Mouse (Mus musculus) T-cell, adult 2 months (primary cell): Measurements from ENCODE around the gene B4galt4.
"Not testable (repeated sequence)": the region's sequence is repeated elsewhere in the genome, so short reads cannot be mapped to it uniquely, and the experiment has no call there.

Experiments used
- DNase-seq: peaks from one replicate; pipeline ENCODE4 v3.0.0; 2022; ENCODE audit warnings: low spot score

The B4galt4 gene

GRCm38 (mm10) chr16:38769529-38769928 lies 27.5 kb downstream of the B4galt4 start:
- no peak for DNase-seq

DNA sequence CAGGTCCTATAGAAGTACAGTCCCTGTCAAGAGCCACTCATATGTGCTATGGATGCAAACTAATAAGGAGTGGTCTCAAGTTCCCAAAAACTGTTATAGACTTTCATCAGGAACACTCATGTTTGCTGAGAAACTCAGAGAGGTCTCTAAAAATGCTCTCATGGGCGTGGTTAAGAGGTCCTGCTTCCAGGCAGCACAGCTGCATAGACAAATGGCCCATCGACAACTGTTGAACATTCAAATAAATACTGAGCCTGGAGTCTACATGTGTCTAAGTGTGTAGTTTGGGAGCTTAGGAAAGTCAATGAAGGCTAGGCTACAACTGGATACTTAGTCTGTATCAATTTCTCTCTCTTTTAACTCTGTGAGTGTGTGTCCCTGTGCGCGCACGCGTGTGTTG lies 29.1 kb downstream of the B4galt4 start:
- DNase-seq: no peak

DNA sequence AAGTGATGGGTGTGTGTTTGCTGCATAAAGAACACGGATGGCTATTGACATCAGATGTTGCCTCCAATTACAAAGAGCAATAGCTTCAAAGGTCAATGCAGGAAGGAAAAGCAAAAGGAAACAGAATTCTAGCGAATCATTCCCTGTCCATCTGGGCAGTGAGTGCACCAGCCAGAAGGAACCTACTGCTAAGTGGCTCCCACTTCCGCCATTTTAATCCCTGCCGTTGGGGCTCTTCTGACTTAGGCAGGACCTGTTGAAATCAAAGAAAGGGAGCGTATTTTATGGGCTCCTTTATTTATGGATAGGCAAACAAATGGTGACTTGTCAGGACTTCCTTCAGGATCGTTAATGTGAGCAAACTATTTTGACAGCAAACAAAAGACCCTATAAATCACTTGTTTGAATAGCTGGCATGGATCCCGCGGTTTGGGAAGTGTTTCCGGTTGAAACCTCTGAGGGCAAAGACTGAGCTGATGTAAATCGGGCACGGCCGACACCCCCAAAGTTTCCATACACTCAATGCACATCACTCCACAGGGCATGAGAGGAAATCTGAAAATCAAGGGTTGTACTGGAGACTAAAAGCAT lies 30.9 kb downstream of the B4galt4 start:
- no peak for DNase-seq

GRCm38 (mm10) chr16:38774964-38775746 lies 33.1 kb downstream of the B4galt4 start:
- DNase-seq: no peak

GRCm38 (mm10) chr16:38776342-38776741 lies 34.3 kb downstream of the B4galt4 start:
- no peak for DNase-seq

- no peak for DNase-seq
Observed at GRCm38 (mm10) chr16:38780960-38781572, 39.0 kb downstream of the B4galt4 start.

GRCm38 (mm10) chr16:38781946-38782345 lies 39.9 kb downstream of the B4galt4 start:
- no peak for DNase-seq

- no peak for DNase-seq
Observed at GRCm38 (mm10) chr16:38782524-38783067, 40.5 kb downstream of the B4galt4 start.

DNA sequence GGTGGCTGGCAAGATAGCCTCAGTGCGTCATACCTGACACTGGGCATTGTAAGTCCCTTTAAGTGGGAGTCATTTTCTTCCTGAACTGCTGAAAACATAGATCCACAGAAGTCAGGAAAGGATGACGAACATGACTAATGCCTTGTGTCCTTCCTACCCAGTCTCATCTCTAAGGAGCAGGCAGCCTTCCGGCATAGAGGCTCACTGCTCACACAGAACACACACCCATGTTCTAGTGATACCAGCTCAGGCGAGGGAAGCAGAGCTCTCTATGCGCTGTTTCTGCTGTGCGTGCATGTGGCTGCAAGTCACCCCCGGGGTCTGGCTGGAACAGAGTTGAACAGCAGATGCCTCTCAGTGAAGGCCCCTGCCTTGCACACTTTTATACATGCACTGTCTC lies 43.2 kb downstream of the B4galt4 start:
- DNase-seq: no peak

- DNase-seq: no peak
Observed at GRCm38 (mm10) chr16:38789016-38789415, 47.0 kb downstream of the B4galt4 start.

GRCm38 (mm10) chr16:38789966-38790365 lies 47.9 kb downstream of the B4galt4 start:
- DNase-seq: no peak

GRCm38 (mm10) chr16:38793120-38793519 lies 51.1 kb downstream of the B4galt4 start:
- no peak for DNase-seq

- DNase-seq: no peak
Observed at GRCm38 (mm10) chr16:38798957-38799450, 56.9 kb downstream of the B4galt4 start.

DNA sequence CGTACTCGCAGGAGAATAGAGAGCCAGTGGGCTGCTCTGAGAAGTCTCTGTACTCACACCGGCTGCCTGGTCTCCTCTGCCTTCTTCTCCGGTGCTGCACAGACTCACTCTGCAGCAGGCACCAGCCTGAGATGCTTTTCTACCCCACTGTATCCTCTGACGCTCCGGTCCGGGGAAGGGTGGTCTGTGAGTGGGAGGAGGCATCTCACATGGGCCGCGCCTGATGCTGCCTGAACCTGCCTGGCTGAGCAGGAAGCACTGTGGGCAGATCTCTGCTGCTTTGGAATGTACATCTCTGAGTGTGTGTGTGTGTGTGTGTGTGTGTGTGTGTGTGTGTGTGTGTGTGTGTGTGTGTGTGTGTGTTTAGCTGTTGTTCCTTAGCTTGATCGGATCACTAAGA lies 58.0 kb downstream of the B4galt4 start, which contains the start of gene Upk1b:
Gene Upk1b (minus strand): TSS at position 238 of the 400 bp plus-strand sequence.
- no peak for DNase-seq

GRCm38 (mm10) chr16:38807796-38808195 lies 65.7 kb downstream of the B4galt4 start:
- not testable (repeated sequence) for DNase-seq

- no peak for DNase-seq
Observed at GRCm38 (mm10) chr16:38810196-38810595, 68.1 kb downstream of the B4galt4 start.

DNA sequence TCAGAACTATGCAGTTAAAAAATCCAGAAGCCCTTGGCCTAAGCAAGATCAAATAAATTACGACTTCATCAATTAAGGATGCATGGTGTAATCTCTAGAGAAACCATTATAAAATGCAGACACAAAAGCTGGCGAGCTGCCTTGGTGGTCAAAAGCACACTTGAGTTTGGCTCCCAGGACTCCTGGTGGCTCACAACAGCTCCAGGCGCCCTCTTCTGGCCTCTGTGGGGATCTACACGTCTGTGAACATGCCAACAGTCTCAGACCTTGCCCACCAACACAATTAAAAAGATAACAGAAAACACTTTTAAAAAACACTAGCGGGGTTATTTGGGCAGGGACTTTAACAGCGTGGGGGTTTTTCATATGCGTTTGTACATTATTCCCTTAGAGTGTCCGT lies 70.5 kb downstream of the B4galt4 start:
- DNase-seq: peak; percentile 48
